Mouse (Mus musculus) cerebellum, adult 8-10 months (tissue): ENCODE results near the gene Cfap298.

Source experiments
- DNase-seq: peaks from one replicate; pipeline ENCODE4 v3.0.0; 2022

Gene Cfap298

GRCm38 (mm10) chr16:90910855-90911533 is 23.9 kb downstream of the Cfap298 start:
- DNase-seq = no peak

GRCm38 (mm10) chr16:90907250-90907649 is 27.7 kb downstream of the Cfap298 start:
- DNase-seq = no peak

- DNase-seq = no peak
Observed at GRCm38 (mm10) chr16:90903300-90903699, 31.6 kb downstream of the Cfap298 start.

GRCm38 (mm10) chr16:90901364-90901763 is 33.5 kb downstream of the Cfap298 start:
- DNase-seq = no peak

- DNase-seq = no peak
Observed at GRCm38 (mm10) chr16:90899498-90899897, 35.4 kb downstream of the Cfap298 start.

- DNase-seq = no peak
Observed at GRCm38 (mm10) chr16:90897651-90898050, 37.3 kb downstream of the Cfap298 start.

- DNase-seq = no peak
Observed at GRCm38 (mm10) chr16:90893792-90894191, 41.1 kb downstream of the Cfap298 start.

- DNase-seq = no peak
Observed at GRCm38 (mm10) chr16:90893019-90893418, 41.9 kb downstream of the Cfap298 start.

- DNase-seq = no peak
Observed at GRCm38 (mm10) chr16:90892081-90892480, 42.8 kb downstream of the Cfap298 start.

GRCm38 (mm10) chr16:90891601-90892000 is 43.3 kb downstream of the Cfap298 start:
- no peak for DNase-seq

GRCm38 (mm10) chr16:90890683-90891082 is 44.2 kb downstream of the Cfap298 start:
- no peak for DNase-seq

GRCm38 (mm10) chr16:90885781-90886565 is 48.9 kb downstream of the Cfap298 start:
- no peak for DNase-seq

GRCm38 (mm10) chr16:90885351-90885750 is 49.6 kb downstream of the Cfap298 start:
- no peak for DNase-seq

GRCm38 (mm10) chr16:90882501-90882977 is 52.4 kb downstream of the Cfap298 start:
- DNase-seq = no peak

GRCm38 (mm10) chr16:90878135-90878860 is 56.6 kb downstream of the Cfap298 start:
- DNase-seq = no peak
